Mouse (Mus musculus) brain, embryonic 14.5 days (tissue): ENCODE measurements at regions not wholly inside any gene's neighbourhood (a gene's known extent, or its start where the extent isn't known, plus 50 kb on each side); places are given as distances from the start of the nearest gene placed in this dataset.

Source experiments
- DNase-seq: peaks from one replicate; pipeline ENCODE4 v3.0.0-alpha.2; 2011; ENCODE audit warnings: low read depth
- CTCF ChIP-seq: fragments of 200-500 bp; IDR thresholded peaks from 2 replicates; pipeline ENCODE4 v1.5.1; 2012; ENCODE audit warnings: inconsistent platforms, mild to moderate bottlenecking, moderate library complexity, borderline replicate concordance; ENCODE audit not compliant: insufficient read depth, insufficient read length; ENCODE audit errors: extremely low read depth
- POLR2A ChIP-seq: fragments of 200-500 bp; IDR thresholded peaks from 2 replicates; pipeline ENCODE4 v1.6.1; 2012; ENCODE audit warnings: mild to moderate bottlenecking, inconsistent platforms, borderline replicate concordance; ENCODE audit not compliant: poor library complexity, insufficient read depth, insufficient read length, severe bottlenecking; ENCODE audit errors: extremely low read depth

DNA sequence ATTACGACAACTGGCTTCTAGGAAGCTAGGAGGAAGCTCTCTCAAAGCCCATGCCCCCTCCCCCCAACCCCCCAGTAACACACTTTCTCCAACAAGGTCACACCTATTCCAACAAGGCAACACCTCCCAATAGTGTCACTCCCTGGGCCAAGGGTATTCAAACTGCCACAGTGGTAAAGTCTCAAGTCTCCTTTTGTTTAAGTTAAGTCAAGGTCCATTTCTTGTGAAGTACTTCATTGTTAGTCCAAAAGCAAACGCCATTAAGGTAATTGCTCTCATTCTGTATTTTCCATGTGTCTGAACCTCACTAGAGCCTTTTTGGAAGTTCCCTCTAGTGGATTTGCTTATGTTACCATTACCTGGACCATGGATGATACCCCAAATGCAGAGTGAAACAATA, 116.2 kb upstream of the Ubash3b start:
- TF ChIP-seq CTCF (no peak), POLR2A (no peak)
- DNase-seq, result no peak

DNA sequence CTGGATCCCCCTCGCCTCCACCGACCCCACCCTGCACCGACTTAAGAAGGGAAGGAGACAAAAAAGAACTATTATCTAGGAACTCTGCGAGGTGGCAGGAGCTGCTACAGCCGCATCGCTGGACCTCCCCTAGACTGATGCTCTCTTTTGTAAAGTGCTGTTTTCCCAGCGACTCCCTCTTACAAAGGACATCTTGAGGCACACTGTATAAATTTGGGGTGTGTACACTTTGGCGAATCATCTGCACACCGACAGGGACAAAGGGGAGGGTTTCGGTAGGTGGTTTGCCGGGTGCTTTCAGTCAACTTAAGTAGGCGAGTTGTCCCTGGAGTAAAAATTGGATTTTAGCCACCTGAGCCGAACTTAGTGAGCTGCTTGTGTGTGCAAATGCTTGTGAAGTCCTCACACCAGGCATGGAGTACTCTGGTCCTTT, 112.4 kb upstream of the Ubash3b start:
- DNase-seq, result peak; percentile 77
- TF ChIP-seq POLR2A (no peak; the same call in 1 of the 2 replicates), CTCF (no peak)

DNA sequence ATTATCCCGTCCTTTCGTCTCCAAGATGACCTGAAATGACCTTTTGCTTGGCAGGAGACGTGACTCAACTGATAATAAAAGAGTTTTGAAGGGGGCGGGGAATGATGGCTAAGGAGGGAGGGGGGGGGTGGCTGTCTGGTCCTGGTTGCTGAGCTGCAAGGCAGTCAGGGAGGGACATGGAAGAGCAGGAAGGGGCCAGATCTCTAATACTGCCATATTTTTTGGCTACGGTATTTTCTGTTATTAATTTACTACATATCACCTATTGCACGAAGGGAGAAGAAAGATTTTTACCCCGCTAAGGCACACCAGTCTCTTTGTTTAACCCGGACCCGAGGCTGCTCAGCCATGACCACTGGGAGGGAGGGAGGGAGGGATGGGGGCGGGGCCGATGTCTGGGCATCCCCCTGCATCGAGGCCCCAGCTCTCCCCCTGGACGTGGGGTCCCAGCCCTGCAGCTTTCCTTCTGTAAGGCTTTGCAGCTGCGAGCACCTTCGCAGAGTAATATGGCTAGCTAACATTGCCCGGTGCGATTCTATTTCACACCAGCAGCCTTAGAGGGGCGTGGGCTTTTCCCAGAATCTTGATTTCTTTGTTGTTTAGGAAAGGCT, 111.8 kb upstream of the Ubash3b start:
- DNase-seq, result peak; percentile 95
- no peak for TF ChIP-seq CTCF
- TF ChIP-seq POLR2A, result peak; percentile 28; the same call in 1 of the 2 replicates

DNA sequence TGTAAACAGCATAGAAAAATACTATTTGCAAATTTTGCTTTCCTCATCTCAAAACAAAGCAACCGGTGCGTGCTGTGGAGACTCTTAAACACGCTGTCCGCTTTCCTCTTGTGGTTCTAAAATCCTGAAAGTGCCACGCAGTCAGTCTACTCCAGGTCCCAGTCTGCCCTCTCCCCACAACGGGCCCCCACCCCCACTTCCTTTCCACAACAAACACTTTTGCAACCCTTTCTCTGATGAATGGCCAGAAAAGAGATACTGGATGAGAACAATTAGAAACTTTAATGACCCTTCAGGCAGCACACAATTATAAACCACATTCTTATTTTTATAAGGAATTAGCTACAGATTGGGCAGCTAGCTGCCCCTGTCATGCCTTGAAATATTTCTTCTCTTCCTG, 111.1 kb upstream of the Ubash3b start:
- peak; percentile 68 for DNase-seq
- TF ChIP-seq CTCF, result no peak
- no peak for TF ChIP-seq POLR2A

DNA sequence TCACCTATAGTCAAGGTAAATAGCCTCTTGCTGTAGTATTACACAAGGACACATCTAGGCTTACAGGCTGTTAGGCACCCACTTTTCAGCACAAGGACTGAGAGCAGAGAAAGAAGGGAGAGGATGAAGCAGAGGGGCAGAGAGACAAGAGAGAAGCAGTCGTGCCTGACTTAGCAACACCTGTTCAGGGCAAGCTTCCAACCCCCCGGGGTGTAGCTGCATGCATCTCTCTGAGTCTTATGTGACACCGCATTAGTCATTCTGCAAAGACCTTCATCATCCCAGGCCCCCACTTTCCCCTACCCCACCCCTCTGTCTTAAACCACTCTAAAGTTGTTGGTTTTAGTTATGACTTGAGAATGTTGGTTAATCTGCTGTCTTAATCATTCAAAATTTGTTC, 106.6 kb upstream of the Ubash3b start:
- no peak for DNase-seq
- TF ChIP-seq CTCF (no peak), POLR2A (no peak)

DNA sequence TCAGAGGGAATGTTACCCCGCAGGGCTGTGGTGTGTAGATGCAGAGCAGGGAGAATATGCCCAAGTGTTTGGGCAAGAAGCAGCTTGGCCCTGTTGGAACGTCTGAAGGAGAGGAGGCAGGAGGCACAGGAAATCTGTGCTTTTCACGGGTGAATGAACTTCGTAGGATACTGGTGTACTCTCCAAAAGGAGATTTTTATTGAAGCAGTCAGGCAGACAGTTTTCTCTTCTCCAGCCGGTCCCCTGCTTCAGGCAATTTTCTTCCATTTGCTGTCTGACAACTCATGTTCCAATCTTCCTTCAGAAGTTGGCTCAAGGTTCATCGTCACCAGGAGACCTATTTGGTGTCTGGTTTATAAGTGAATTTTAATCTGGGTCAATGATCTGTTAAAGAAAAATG, 103.0 kb upstream of the Ubash3b start:
- no peak for TF ChIP-seq POLR2A
- TF ChIP-seq CTCF, result no peak
- DNase-seq, result peak; percentile 68

DNA sequence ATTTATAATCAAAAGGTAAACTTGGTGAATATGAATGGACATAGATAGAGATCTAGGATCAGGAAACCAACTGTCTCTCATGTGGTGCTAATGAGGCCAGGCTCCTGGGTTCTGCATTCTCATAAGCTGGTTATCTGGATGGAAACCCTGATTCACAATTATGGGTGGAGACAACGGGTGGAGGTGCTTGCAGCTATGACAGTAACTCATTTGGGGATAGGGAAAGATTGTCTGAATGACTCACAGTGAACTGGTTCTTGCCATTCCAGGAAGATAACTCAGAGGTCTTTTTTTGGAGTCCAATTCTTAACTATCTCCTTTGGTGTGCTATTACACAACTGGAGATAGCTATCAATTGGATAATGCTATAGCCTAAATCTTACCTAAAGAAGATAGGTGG, 95.7 kb upstream of the Ubash3b start:
- no peak for DNase-seq
- no peak for TF ChIP-seq POLR2A
- TF ChIP-seq CTCF, result no peak

DNA sequence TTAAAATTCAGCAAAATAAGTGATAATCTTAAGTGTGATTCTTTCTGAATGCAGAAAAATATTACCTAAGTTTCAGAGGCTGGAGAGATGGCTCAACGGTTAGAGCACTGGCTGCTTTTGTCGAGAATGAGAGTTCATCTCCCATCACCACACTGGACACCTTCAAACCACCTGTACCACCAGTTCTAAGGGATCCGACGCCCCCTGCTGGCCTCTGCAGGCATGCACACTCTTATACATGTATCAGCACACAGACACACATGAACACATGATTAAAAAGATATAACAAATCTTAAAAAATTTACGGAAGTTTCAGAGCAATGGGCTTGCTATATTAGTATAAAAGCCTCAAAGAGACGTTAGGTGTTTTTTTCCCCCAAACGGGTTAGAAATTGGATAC, 80.9 kb upstream of the Ubash3b start:
- TF ChIP-seq CTCF, result no peak
- no peak for TF ChIP-seq POLR2A

DNA sequence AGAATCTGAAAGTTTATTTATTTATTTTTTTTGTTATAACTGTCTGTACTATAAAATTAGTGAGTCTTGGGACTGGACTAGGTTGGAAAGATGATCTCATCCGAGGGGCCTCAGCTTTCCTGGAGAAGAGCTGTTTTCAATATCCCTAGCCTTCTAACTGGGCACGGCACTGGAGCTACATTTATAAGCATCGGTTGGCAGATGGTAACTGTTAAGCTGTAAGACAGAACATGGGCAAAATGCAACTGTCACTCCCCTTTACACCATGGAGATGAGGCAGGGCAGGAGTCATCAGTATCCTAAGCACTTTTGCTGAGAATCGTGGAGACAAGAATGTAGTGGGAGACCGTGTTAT, 77.6 kb upstream of the Ubash3b start:
- no peak for DNase-seq
- TF ChIP-seq POLR2A (no peak), CTCF (no peak)

More for the DNA sequence above, 80.9 kb upstream of the Ubash3b start:
- no peak for DNase-seq

DNA sequence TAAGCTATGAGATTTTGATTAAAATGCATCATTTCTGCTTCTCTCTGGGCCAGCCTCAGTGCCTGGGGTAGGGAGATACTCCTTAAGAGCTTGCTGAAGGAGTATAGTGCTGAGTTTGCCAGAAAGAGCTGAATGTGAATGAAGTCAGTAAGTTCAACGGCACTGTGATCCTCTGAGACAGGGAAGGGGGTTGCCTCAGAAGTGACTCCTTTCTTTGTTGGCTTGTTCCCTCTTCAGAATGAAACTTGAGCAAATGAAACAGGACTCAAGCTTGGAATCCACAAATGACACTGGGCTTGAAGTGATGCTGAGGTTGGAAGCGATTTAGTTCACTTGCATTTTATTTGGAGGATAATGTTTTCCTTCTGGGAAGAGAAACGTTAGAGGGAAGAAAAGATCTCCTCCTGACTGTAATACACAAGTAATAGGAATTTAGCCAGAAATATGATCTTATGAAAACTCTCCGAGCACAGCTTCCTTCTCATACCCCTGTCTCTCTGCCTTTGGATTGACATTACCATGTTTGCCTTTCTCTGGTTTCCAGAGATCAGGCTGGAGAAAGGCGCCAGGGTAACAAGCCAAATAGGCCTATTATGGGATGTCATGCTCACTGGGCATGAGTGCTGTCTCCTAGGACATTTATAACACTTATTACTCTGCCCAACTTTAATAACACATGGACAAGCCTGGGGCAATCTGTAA, 77.0 kb upstream of the Ubash3b start:
- TF ChIP-seq POLR2A, result no peak
- TF ChIP-seq CTCF, result no peak
- DNase-seq, result peak; percentile 37

DNA sequence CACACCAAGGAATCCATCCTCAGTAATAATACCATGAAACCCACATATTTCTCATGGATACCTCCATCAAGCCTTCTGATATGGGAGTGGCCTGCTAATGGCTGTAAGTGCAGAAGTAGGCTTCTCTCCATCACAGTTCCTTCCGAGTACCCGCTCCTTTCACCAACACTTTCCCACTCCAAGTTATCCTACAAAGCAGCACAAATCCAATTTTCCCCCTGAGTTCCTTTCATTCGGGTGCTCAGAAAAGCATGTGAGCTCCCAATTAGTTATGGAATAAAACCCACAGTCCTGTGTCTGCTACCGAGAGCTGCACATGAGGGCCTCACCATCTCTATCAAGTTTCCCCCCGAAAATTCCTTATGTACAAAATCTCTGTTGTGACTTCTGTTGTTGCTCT, 75.8 kb upstream of the Ubash3b start:
- DNase-seq, result peak; percentile 77

DNA sequence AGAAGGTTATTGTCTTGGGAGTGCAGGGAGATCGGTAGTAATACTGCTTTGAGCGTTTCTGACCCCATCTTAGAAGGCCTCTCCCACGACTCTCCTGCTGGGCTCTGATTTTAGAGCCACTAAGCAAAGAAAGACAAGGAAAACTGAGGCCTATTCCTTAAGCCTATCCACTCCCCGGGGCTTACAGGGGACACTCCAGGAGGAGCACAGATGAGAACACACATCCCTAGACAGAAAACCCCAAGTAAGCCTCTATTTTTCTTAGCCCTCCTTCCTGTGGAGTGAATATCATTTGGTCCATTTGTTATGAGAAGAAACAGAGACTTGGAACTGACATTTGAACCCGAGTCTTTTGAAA, 67.7 kb upstream of the Ubash3b start:
- no peak for TF ChIP-seq POLR2A
- no peak for TF ChIP-seq CTCF
- DNase-seq, result no peak

More for the DNA sequence above, 75.8 kb upstream of the Ubash3b start:
- no peak for TF ChIP-seq CTCF
- TF ChIP-seq POLR2A, result no peak

DNA sequence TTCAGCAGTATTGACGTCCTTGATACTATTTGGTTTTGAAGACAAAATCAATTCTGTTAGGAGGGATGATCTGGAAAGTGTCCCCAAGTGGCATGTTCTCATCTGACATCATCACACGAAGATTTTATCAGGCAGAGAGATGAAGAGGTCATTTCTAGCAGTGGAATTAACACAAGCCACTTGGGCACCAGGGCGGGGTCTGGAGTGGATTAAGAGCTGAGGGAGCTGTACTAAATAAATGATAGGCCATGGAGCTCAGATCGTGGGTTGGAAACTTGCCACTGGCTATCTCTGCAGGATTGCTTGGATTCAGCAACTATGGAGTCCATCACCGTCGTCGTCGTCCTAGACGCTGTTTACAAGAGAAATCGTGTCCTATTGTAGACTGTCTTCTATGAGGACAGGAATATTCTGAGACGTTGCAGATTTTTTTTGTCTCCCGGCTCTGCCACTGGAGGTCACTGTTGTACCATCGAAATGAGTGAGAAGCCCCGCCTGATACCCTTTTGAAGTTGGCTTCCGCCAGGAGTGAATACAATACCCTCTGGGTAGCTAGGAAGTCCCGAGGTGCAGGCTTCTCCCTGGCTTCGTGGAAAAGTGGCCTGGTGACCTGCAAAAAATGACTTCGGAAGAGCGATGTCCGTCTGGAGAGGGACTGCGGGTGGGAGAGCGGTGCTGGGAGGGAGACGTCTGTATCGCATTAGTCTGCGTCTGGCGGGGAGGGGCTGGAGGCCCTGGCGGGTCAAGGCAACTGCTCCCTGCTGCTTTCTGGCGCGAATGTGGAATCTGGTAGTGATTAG, 67.1 kb upstream of the Ubash3b start:
- peak; percentile 96 for DNase-seq
- TF ChIP-seq CTCF (peak; percentile 81), POLR2A (no peak)
